Mouse (Mus musculus): ENCODE measurements around the gene Xpo6. TPM values are rescaled to one million over a fixed set of nuclear protein-coding genes. Genes with fewer than 3 reads are reported as not detected.

Xpo6 gene
- polyA plus RNA-seq, 1 experiment from 2014 or later = 20.8 TPM

GRCm38 (mm10) chr7:126089782-126090181 lies 110.5 kb downstream of the Xpo6 start:
- Histone ChIP-seq H3K9me3 (ENCODE audit: low read length) (no peaks in the 10 kb centered on the region), H3K4me2 (replicated peaks; ENCODE audit: low read depth, low read length) (no peak overlapping the region), H3K4me1 (ENCODE audit: insufficient read depth, low read depth, low read length) (peaks cover 7% of the 10 kb centered on the region; the same call in 1 of the 2 replicates), H3K27ac (ENCODE audit: low read length) (no peak overlapping the region), H3K36me3 (ENCODE audit: insufficient read depth, low read length) (no peaks in the 10 kb centered on the region), H3K4me3 (ENCODE audit: low read depth, low read length) (no peak overlapping the region), H3K27me3 (replicated peaks; ENCODE audit: insufficient read depth, low read length) (no peaks in the 10 kb centered on the region), H3K9ac (replicated peaks; ENCODE audit: low read depth) (no peak overlapping the region)
- peak; percentile 36 for ATAC-seq
- TF ChIP-seq EP300 (IDR thresholded peaks at IDR 0.05) = no peak
- TF ChIP-seq CTCF (IDR thresholded peaks at IDR 0.05) = peak; percentile 89
- WGBS = 14% methylated on average over 6 of the region's 6 CpGs
- DNase-seq (ENCODE audit: low spot score) = peak; percentile 80

- no peak for ATAC-seq
- Histone ChIP-seq H3K4me3 (ENCODE audit: low read depth, low read length) (no peak overlapping the region), H3K4me2 (replicated peaks; ENCODE audit: low read depth, low read length) (no peak overlapping the region), H3K9ac (replicated peaks; ENCODE audit: low read depth) (no peak overlapping the region), H3K27me3 (replicated peaks; ENCODE audit: insufficient read depth, low read length) (peaks cover under 1% of the 10 kb centered on the region; the same call in 1 of the 2 replicates), H3K27ac (ENCODE audit: low read length) (no peak overlapping the region), H3K36me3 (ENCODE audit: insufficient read depth, low read length) (no peaks in the 10 kb centered on the region), H3K4me1 (ENCODE audit: insufficient read depth, low read depth, low read length) (peaks cover 7% of the 10 kb centered on the region; the same call in 1 of the 2 replicates), H3K9me3 (ENCODE audit: low read length) (no peaks in the 10 kb centered on the region)
- peak; percentile 49 for TF ChIP-seq CTCF (IDR thresholded peaks at IDR 0.05)
- no peak for TF ChIP-seq EP300 (IDR thresholded peaks at IDR 0.05)
- peak; percentile 30 for DNase-seq (ENCODE audit: low spot score)
- 15% methylated on average over 5 of the region's 6 CpGs for WGBS
Measured at GRCm38 (mm10) chr7:126088155-126088554, 112.1 kb downstream of the Xpo6 start.

GRCm38 (mm10) chr7:126087602-126088001 lies 112.7 kb downstream of the Xpo6 start:
- Histone ChIP-seq H3K4me3 (ENCODE audit: low read depth, low read length) (no peak overlapping the region), H3K36me3 (ENCODE audit: insufficient read depth, low read length) (no peaks in the 10 kb centered on the region), H3K27ac (ENCODE audit: low read length) (no peak overlapping the region), H3K4me2 (replicated peaks; ENCODE audit: low read depth, low read length) (no peak overlapping the region), H3K4me1 (ENCODE audit: insufficient read depth, low read depth, low read length) (peaks cover 7% of the 10 kb centered on the region; the same call in 1 of the 2 replicates), H3K27me3 (replicated peaks; ENCODE audit: insufficient read depth, low read length) (peaks cover 7% of the 10 kb centered on the region), H3K9me3 (ENCODE audit: low read length) (no peaks in the 10 kb centered on the region), H3K9ac (replicated peaks; ENCODE audit: low read depth) (no peak overlapping the region)
- no peak for ATAC-seq
- TF ChIP-seq EP300 (IDR thresholded peaks at IDR 0.05) = no peak
- TF ChIP-seq CTCF (IDR thresholded peaks at IDR 0.05) = no peak
- DNase-seq (ENCODE audit: low spot score) = no peak
- WGBS = 45% methylated on average over 10 of the region's 10 CpGs

GRCm38 (mm10) chr7:126086321-126086741 lies 114.0 kb downstream of the Xpo6 start:
- DNase-seq (ENCODE audit: low spot score) = peak; percentile 78
- 0 out of 2 replicates have a peak overlapping the region, but pooled peaks have one; percentile 4 for H3K4me3 ChIP-seq (ENCODE audit: low read depth, low read length)

DNA sequence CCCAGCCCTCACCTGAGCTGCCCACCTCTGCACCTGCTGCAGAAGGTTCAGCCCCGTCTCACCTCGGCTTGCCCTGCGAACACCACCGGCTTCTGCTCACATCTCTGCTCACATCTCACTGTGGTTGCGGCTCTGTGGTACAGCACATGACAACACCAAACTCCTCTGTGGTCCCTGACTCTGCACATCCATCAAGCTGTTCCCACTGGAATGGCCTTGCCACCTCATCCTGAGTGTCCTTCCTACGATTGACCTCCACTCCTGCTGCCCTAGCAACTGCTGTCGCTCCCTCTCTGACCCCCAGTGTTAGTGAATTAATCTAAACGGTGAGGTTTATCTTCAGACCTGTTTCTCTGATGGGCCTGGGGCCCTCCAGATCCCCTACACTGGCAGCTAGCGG lies 115.1 kb downstream of the Xpo6 start:
- no peaks in the 10 kb centered on the region for H3K9me3 ChIP-seq (ENCODE audit: low read length)
- 87% methylated on average over 9 of the region's 9 CpGs for WGBS
- no peak overlapping the region for H3K9ac ChIP-seq (replicated peaks; ENCODE audit: low read depth)
- H3K4me1 ChIP-seq (ENCODE audit: insufficient read depth, low read depth, low read length) = peaks cover 7% of the 10 kb centered on the region
- no peaks in the 10 kb centered on the region for H3K36me3 ChIP-seq (ENCODE audit: insufficient read depth, low read length)
- H3K4me2 ChIP-seq (replicated peaks; ENCODE audit: low read depth, low read length) = no peak overlapping the region
- peaks cover 27% of the 10 kb centered on the region for H3K27me3 ChIP-seq (replicated peaks; ENCODE audit: insufficient read depth, low read length)
- H3K4me3 ChIP-seq (ENCODE audit: low read depth, low read length) = no peak overlapping the region
- TF ChIP-seq EP300 (IDR thresholded peaks at IDR 0.05) (no peak), CTCF (IDR thresholded peaks at IDR 0.05) (no peak)
- H3K27ac ChIP-seq (ENCODE audit: low read length) = no peak overlapping the region
- DNase-seq (ENCODE audit: low spot score) = no peak
- no peak for ATAC-seq

More at GRCm38 (mm10) chr7:126086321-126086741, 114.0 kb downstream of the Xpo6 start:
- peaks cover 7% of the 10 kb centered on the region for H3K4me1 ChIP-seq (ENCODE audit: insufficient read depth, low read depth, low read length)
- H3K27me3 ChIP-seq (replicated peaks; ENCODE audit: insufficient read depth, low read length) = peaks cover 18% of the 10 kb centered on the region
- H3K9ac ChIP-seq (replicated peaks; ENCODE audit: low read depth) = no peak overlapping the region
- WGBS = 13% methylated on average over 6 of the region's 6 CpGs
- ATAC-seq = peak; percentile 55
- H3K9me3 ChIP-seq (ENCODE audit: low read length) = no peaks in the 10 kb centered on the region
- H3K27ac ChIP-seq (ENCODE audit: low read length) = no peak overlapping the region
- TF ChIP-seq EP300 (IDR thresholded peaks at IDR 0.05) = no peak
- 0 out of 2 replicates have a peak, but pooled peaks have one; percentile 17 for TF ChIP-seq CTCF (IDR thresholded peaks at IDR 0.05)
- no peak overlapping the region for H3K4me2 ChIP-seq (replicated peaks; ENCODE audit: low read depth, low read length)
- H3K36me3 ChIP-seq (ENCODE audit: insufficient read depth, low read length) = no peaks in the 10 kb centered on the region

- TF ChIP-seq EP300 (IDR thresholded peaks at IDR 0.05) (no peak), CTCF (IDR thresholded peaks at IDR 0.05) (no peak)
- ATAC-seq (no peak), DNase-seq (ENCODE audit: low spot score) (no peak)
- 17% methylated on average over 4 of the region's 4 CpGs for WGBS
- H3K4me3 ChIP-seq (ENCODE audit: low read depth, low read length) = no peak overlapping the region
- peaks cover 27% of the 10 kb centered on the region for H3K27me3 ChIP-seq (replicated peaks; ENCODE audit: insufficient read depth, low read length)
- no peak overlapping the region for H3K27ac ChIP-seq (ENCODE audit: low read length)
- H3K36me3 ChIP-seq (ENCODE audit: insufficient read depth, low read length) = no peaks in the 10 kb centered on the region
- H3K9me3 ChIP-seq (ENCODE audit: low read length) = no peaks in the 10 kb centered on the region
- no peak overlapping the region for H3K9ac ChIP-seq (replicated peaks; ENCODE audit: low read depth)
- no peak overlapping the region for H3K4me2 ChIP-seq (replicated peaks; ENCODE audit: low read depth, low read length)
- H3K4me1 ChIP-seq (ENCODE audit: insufficient read depth, low read depth, low read length) = peaks cover 7% of the 10 kb centered on the region
Measured at GRCm38 (mm10) chr7:126083980-126084348, 116.3 kb downstream of the Xpo6 start.

Data from lung, postnatal 0 days (tissue).